In genomic region chr11:28954673-28955304, GRCm38 (mm10) we compare ENCODE assay signal across 16 mouse cellular contexts.
A peak's percentile ranks its signal among the peaks of the same experiment; 100 is the strongest.
DNase-seq lines count a peak whose midpoint lies in the region; ATAC-seq lines count a peak whose summit lies in the region.
"Had no signal": no experiment of that assay in that cellular context is flagged by ENCODE, and none has a peak within 500 bp of the region (broad histone marks: within the 10 kb centered on the region; RNA-seq: fewer than 3 reads in every experiment).

No protein-coding gene starts in this region.

- no peak overlapping the region for H3K9ac ChIP-seq in heart, embryonic 12.5 days
- no peak overlapping the region for H3K9ac ChIP-seq in embryonic facial prominence, embryonic 14.5 days (ENCODE audit: low read depth, low read length)
- no peak overlapping the region for H3K9ac ChIP-seq in kidney, embryonic 14.5 days (ENCODE audit: low read depth, low read length)
- H3K9ac ChIP-seq: hindbrain, embryonic 13.5 days; midbrain, embryonic 12.5 days; neural tube, embryonic 13.5 days had no signal

- no peak overlapping the region for H3K4me3 ChIP-seq in heart, embryonic 12.5 days
- H3K4me3 ChIP-seq in embryonic facial prominence, embryonic 14.5 days (ENCODE audit: low read depth, low read length): no peak overlapping the region
- no peak overlapping the region for H3K4me3 ChIP-seq in kidney, embryonic 14.5 days (ENCODE audit: low read length)
- H3K4me3 ChIP-seq in midbrain, embryonic 10.5 days: no peak overlapping the region
- H3K4me3 ChIP-seq: heart, embryonic 10.5 days; hindbrain, embryonic 13.5 days; layer of hippocampus, adult 2 months; midbrain, embryonic 12.5 days; neural tube, embryonic 13.5 days had no signal

- WGBS in heart, embryonic 12.5 days: 68% methylated on average over 6 of the region's 6 CpGs
- 40% methylated on average over 6 of the region's 6 CpGs for WGBS in embryonic facial prominence, embryonic 14.5 days
- WGBS in kidney, embryonic 14.5 days: 45% methylated on average over 6 of the region's 6 CpGs
- WGBS in midbrain, embryonic 10.5 days: 61% methylated on average over 6 of the region's 6 CpGs

- H3K9me3 ChIP-seq in heart, embryonic 12.5 days (replicated peaks): no peaks in the 10 kb centered on the region
- H3K9me3 ChIP-seq in embryonic facial prominence, embryonic 14.5 days (ENCODE audit: control insufficient read depth, low read length): no peaks in the 10 kb centered on the region
- no peaks in the 10 kb centered on the region for H3K9me3 ChIP-seq in kidney, embryonic 14.5 days (ENCODE audit: control insufficient read depth, low read length)
- H3K9me3 ChIP-seq in midbrain, embryonic 10.5 days (replicated peaks): no peaks in the 10 kb centered on the region
- H3K9me3 ChIP-seq: heart, embryonic 10.5 days; hindbrain, embryonic 13.5 days; midbrain, embryonic 12.5 days; neural tube, embryonic 13.5 days had no signal

- no peaks in the 10 kb centered on the region for H3K4me1 ChIP-seq in heart, embryonic 12.5 days (replicated peaks)
- H3K4me1 ChIP-seq in embryonic facial prominence, embryonic 14.5 days (ENCODE audit: control insufficient read depth, insufficient read depth, low read length): peaks cover 8% of the 10 kb centered on the region; the same call in 1 of the 2 replicates
- 0 out of 2 replicates have a peak, but pooled peaks cover 3% of the 10 kb centered on the region for H3K4me1 ChIP-seq in kidney, embryonic 14.5 days (ENCODE audit: control insufficient read depth, insufficient read depth, low read length)
- H3K4me1 ChIP-seq in midbrain, embryonic 10.5 days: no peaks in the 10 kb centered on the region
- H3K4me1 ChIP-seq: heart, embryonic 10.5 days; hindbrain, embryonic 13.5 days; midbrain, embryonic 12.5 days; neural tube, embryonic 13.5 days had no signal

- no peak overlapping the region for H3K4me2 ChIP-seq in heart, embryonic 12.5 days
- no peak overlapping the region for H3K4me2 ChIP-seq in embryonic facial prominence, embryonic 14.5 days (ENCODE audit: low read depth, low read length)
- H3K4me2 ChIP-seq in kidney, embryonic 14.5 days (replicated peaks; ENCODE audit: low read depth, low read length): no peak overlapping the region
- H3K4me2 ChIP-seq: hindbrain, embryonic 13.5 days; liver, embryonic 11.5 days; midbrain, embryonic 12.5 days; neural tube, embryonic 13.5 days had no signal

- no peaks in the 10 kb centered on the region for H3K36me3 ChIP-seq in heart, embryonic 12.5 days
- no peaks in the 10 kb centered on the region for H3K36me3 ChIP-seq in embryonic facial prominence, embryonic 14.5 days (ENCODE audit: control insufficient read depth, insufficient read depth, low read length)
- H3K36me3 ChIP-seq in kidney, embryonic 14.5 days (ENCODE audit: control insufficient read depth, insufficient read depth, low read length): no peaks in the 10 kb centered on the region
- H3K36me3 ChIP-seq in midbrain, embryonic 10.5 days: no peaks in the 10 kb centered on the region
- H3K36me3 ChIP-seq: heart, embryonic 10.5 days; hindbrain, embryonic 13.5 days; midbrain, embryonic 12.5 days; neural tube, embryonic 13.5 days had no signal

- no peak for ATAC-seq in heart, embryonic 12.5 days (ENCODE audit: insufficient number of reproducible peaks, low FRiP score)
- peak; percentile 55; the same call in 1 of the 2 replicates for ATAC-seq in embryonic facial prominence, embryonic 14.5 days (ENCODE audit: low read depth)
- ATAC-seq in kidney, embryonic 14.5 days (ENCODE audit: low FRiP score, low TSS enrichment): peak; percentile 53
- ATAC-seq in monocyte, adult 5-6 weeks (replicated peaks; ENCODE audit: insufficient number of reproducible peaks, low FRiP score, low TSS enrichment, poor library complexity, severe bottlenecking): no peak

- DNase-seq in heart, adult 11 months: peak; percentile 91
- peak; percentile 70 for DNase-seq in embryonic facial prominence, embryonic 14.5 days (ENCODE audit: low spot score)
- peak; percentile 65 for DNase-seq in lung, postnatal 10 days
- no peak for DNase-seq in midbrain, embryonic 10.5 days (ENCODE audit: low spot score)
- DNase-seq: cerebellum, adult 8-10 months; right cerebral cortex, postnatal 25 days had no signal

- no peaks in the 10 kb centered on the region for H3K27me3 ChIP-seq in heart, embryonic 12.5 days (replicated peaks)
- no peaks in the 10 kb centered on the region for H3K27me3 ChIP-seq in embryonic facial prominence, embryonic 14.5 days (replicated peaks; ENCODE audit: control insufficient read depth, insufficient read depth, low read length)
- no peaks in the 10 kb centered on the region for H3K27me3 ChIP-seq in kidney, embryonic 14.5 days (ENCODE audit: control insufficient read depth, insufficient read depth, low read length)
- no peaks in the 10 kb centered on the region for H3K27me3 ChIP-seq in midbrain, embryonic 10.5 days (ENCODE audit: low read depth, poor library complexity, severe bottlenecking)
- H3K27me3 ChIP-seq: hindbrain, embryonic 13.5 days; midbrain, embryonic 12.5 days; neural tube, embryonic 13.5 days had no signal

- no peak overlapping the region for H3K27ac ChIP-seq in heart, embryonic 12.5 days (ENCODE audit: poor library complexity, severe bottlenecking)
- H3K27ac ChIP-seq in embryonic facial prominence, embryonic 14.5 days (replicated peaks; ENCODE audit: low read depth, low read length): no peak overlapping the region
- H3K27ac ChIP-seq in kidney, embryonic 14.5 days (ENCODE audit: low read depth, low read length): no peak overlapping the region
- H3K27ac ChIP-seq in midbrain, embryonic 10.5 days (replicated peaks): no peak overlapping the region
- H3K27ac ChIP-seq: heart, embryonic 10.5 days; hindbrain, embryonic 13.5 days; layer of hippocampus, adult 2 months; midbrain, embryonic 12.5 days; neural tube, embryonic 13.5 days; stomach, postnatal 0 days had no signal

Comparison
In these comparisons a context has a peak if more than half of its experiments do, and no peak if none do; other contexts are left out.
1. ATAC-seq: peak in embryonic facial prominence, embryonic 14.5 days (single experiment) and kidney, embryonic 14.5 days (single experiment); none in heart, embryonic 12.5 days (single experiment) and monocyte, adult 5-6 weeks (single experiment).